Mouse (Mus musculus) hindbrain, postnatal 0 days (tissue): ENCODE data around the gene Rps12-ps3. TPM values are rescaled to one million over a fixed set of nuclear protein-coding genes. Genes with fewer than 3 reads are reported as not detected.

Source experiments
- ATAC-seq: fragments of 200-750 bp; cut with Nextera tagmentation; 2 replicates; pipeline ENCODE4 v1.8.0; 2017; ENCODE audit warnings: mild to moderate bottlenecking, moderate TSS enrichment, moderate library complexity
- DNase-seq: peaks from one replicate; pipeline ENCODE4 v3.0.0-alpha.2; 2015; ENCODE audit warnings: low spot score
- H3K27ac ChIP-seq: fragments of 300-500 bp; sonication (generic); 2 replicates; pipeline ENCODE4 v1.5.1; 2014; ENCODE audit warnings: mild to moderate bottlenecking
- H3K27me3 ChIP-seq: fragments of 300-500 bp; sonication (generic); 2 replicates; pipeline ENCODE4 v1.6.1; 2014; ENCODE audit warnings: low read length, mixed read lengths; ENCODE audit not compliant: insufficient read depth
- H3K36me3 ChIP-seq: fragments of 300-500 bp; sonication (generic); 2 replicates; pipeline ENCODE4 v1.6.1; 2014; ENCODE audit warnings: low read length, mixed read lengths; ENCODE audit not compliant: insufficient read depth
- H3K4me1 ChIP-seq: fragments of 300-500 bp; sonication (generic); 2 replicates; pipeline ENCODE4 v1.6.1; 2014; ENCODE audit warnings: antibody characterized with exemption, low read length, mixed read lengths; ENCODE audit not compliant: insufficient read depth
- H3K4me2 ChIP-seq: fragments of 300-500 bp; sonication (generic); 2 replicates; pipeline ENCODE4 v1.6.1; 2014; ENCODE audit warnings: low read depth, mild to moderate bottlenecking, low read length, moderate library complexity, mixed read lengths
- H3K4me3 ChIP-seq: fragments of 300-500 bp; sonication (generic); 2 replicates; pipeline ENCODE4 v1.5.1; 2014; ENCODE audit warnings: low read length
- H3K9ac ChIP-seq: fragments of 300-500 bp; sonication (generic); replicated peaks from 2 replicates; pipeline ENCODE4 v1.6.1; 2014; ENCODE audit warnings: mild to moderate bottlenecking, low read length, moderate library complexity, mixed read lengths
- H3K9me3 ChIP-seq: fragments of 300-500 bp; sonication (generic); 2 replicates; pipeline ENCODE4 v1.6.1; 2016; ENCODE audit warnings: low read length, mixed read lengths
- CTCF ChIP-seq: IDR thresholded peaks from 2 replicates; pipeline ENCODE4 v1.5.1; 2016; ENCODE audit warnings: antibody characterized with exemption, control low read depth, low read depth
- WGBS: fragments of 180-500 bp; shearing (Covaris S2); extraction: QIAGEN DNeasy Blood & Tissue Kit; methylation state at CpG from one replicate; pipeline ENCODE4 v1.1.7; 2014; 5-methylcytosine and 5-hydroxymethylcytosine counted together
- polyA plus RNA-seq: library from polyadenylated mRNA; unstranded; fragments of >200 nt; fragmentation: Nextera tagmentation; extraction: Ambion mirVana; gene quantifications from 2 replicates; pipeline ENCODE4 v1.2.1, GENCODE M21; 2015
- total RNA-seq: library from RNA; depleted of rRNA; stranded (reverse); fragments of >200 nt; gene quantifications from 2 replicates; pipeline ENCODE4 v1.2.3, GENCODE M21; 2014

Gene Rps12-ps3
- total and polyA plus RNA-seq, 2 experiments from 2014 or later = 13.9 to 63.1 TPM

DNA sequence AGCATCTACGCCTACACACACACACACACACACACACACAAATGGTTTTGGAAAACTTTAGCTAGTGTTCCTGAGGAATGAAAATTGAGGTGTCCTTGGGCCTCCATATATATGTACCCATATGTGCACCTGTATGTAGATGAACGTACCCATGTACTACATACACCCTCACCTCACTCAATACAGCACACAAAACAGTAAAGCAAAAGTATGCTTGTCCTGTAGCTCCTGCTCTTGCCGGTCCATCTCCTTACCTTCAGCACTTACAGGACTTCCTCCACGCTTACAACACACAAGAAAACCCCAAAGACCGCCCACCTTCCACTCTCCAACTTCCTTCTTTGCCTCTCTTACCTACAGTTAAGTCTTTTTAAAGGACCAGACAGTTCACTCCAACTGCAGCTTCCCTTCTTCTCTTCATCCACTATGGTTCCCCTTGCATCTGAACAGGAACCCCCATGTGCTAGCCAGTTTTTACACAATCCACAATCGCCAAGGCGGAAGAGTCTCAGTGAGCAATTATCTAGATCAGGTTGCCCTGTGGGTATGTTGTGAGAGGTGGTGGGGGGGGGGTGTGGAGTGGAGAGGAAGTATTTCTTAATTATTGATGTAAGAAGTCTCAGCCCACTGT is 28.3 kb downstream of the Rps12-ps3 start:
- no peak for DNase-seq
- Histone ChIP-seq H3K27ac (no peak overlapping the region), H3K4me1 (no peaks in the 10 kb centered on the region), H3K9me3 (no peaks in the 10 kb centered on the region), H3K4me3 (no peak overlapping the region), H3K4me2 (no peak overlapping the region), H3K9ac (no peak overlapping the region), H3K27me3 (no peaks in the 10 kb centered on the region), H3K36me3 (no peaks in the 10 kb centered on the region)
- TF ChIP-seq CTCF = no peak
- WGBS = 85% methylated on average over 7 of the region's 7 CpGs
- ATAC-seq = no peak

DNA sequence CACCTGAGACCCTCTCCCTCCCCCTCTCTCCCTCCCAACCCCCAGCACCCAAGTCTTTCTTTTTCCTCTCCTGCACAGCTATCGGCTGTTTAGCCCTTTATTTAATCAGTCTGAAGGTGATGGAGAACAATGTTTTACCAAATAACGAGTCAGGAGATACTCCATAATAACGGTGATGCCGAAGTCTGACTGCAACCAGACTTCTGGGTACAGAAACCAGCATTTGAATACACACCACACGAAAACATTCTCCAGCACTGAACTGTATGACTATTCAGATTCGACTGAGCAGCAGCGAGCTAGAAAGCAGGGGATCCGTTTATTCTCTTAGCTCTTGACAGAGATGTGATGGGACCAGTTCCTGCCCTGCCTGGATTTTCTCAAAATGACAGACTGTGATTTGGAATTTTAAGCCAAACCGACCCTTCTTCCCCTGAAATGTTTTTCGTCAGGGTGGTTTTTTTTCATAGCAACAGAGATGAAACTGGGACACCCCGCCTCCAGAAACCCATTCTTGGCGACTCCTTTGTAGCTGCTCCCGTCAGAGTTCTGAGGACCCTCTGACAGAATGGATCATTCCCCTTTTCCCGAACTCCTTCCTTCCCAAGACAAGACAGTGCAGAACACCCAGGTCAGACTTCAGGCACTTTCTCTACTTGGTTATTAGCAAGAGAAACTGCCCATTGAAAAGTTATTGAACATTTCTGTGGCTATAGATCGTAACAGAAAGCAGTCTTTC is 29.2 kb downstream of the Rps12-ps3 start:
- Histone ChIP-seq H3K4me2 (no peak overlapping the region), H3K9me3 (no peaks in the 10 kb centered on the region), H3K4me3 (no peak overlapping the region), H3K27me3 (no peaks in the 10 kb centered on the region), H3K9ac (no peak overlapping the region), H3K4me1 (no peaks in the 10 kb centered on the region), H3K27ac (no peak overlapping the region), H3K36me3 (no peaks in the 10 kb centered on the region)
- TF ChIP-seq CTCF = no peak
- DNase-seq = no peak
- ATAC-seq = no peak
- WGBS = 73% methylated on average over 15 of the region's 15 CpGs

DNA sequence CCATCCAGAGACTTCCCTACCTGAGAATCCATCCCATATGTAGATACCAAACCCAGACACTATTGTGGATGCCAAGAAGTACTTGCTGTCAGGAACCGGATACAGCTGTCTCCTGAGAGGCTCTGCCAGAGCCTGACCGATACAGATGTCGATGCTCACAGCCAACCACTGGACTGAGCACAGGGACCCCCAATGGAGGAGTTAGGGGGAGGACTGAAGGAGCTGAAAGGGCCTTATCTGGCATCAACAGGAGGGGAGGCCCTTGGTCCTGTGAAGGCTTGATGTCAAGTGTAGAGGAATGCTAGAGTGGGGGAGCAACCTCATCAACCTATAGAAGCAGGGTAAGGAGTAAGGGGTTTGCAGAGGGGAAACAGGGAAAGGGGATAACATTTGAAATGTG is 30.7 kb downstream of the Rps12-ps3 start:
- Histone ChIP-seq H3K4me3 (no peak overlapping the region), H3K36me3 (no peaks in the 10 kb centered on the region), H3K4me2 (no peak overlapping the region), H3K27ac (no peak overlapping the region), H3K27me3 (no peaks in the 10 kb centered on the region), H3K9ac (no peak overlapping the region), H3K9me3 (no peaks in the 10 kb centered on the region), H3K4me1 (no peaks in the 10 kb centered on the region)
- DNase-seq (no peak), ATAC-seq (no peak)
- 86% methylated on average over 3 of the region's 3 CpGs for WGBS
- TF ChIP-seq CTCF = no peak

DNA sequence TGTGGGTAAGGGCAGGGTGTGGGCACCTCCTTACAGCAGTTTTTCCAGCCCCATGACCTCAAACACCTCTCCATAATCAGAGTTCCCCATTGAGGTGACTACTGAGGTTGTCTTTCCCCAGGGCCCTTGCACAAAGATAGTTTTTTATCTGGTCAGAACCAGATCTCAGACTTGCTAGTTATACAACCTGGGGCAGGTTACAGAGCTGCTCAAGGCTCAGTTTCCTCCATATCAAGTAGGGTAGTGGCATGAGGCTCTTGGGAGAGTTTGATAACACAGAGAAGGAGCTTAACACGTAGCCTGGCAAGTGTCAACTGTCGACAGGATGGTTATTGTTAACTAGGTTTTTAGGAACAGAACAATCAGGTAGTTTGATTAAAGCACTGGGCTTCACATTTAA is 32.8 kb downstream of the Rps12-ps3 start:
- Histone ChIP-seq H3K27ac (no peak overlapping the region), H3K4me2 (no peak overlapping the region), H3K9ac (no peak overlapping the region), H3K27me3 (no peaks in the 10 kb centered on the region), H3K9me3 (no peaks in the 10 kb centered on the region), H3K4me1 (no peaks in the 10 kb centered on the region), H3K36me3 (no peaks in the 10 kb centered on the region), H3K4me3 (no peak overlapping the region)
- 75% methylated on average over 2 of the region's 2 CpGs for WGBS
- ATAC-seq = no peak
- no peak for DNase-seq
- no peak for TF ChIP-seq CTCF

DNA sequence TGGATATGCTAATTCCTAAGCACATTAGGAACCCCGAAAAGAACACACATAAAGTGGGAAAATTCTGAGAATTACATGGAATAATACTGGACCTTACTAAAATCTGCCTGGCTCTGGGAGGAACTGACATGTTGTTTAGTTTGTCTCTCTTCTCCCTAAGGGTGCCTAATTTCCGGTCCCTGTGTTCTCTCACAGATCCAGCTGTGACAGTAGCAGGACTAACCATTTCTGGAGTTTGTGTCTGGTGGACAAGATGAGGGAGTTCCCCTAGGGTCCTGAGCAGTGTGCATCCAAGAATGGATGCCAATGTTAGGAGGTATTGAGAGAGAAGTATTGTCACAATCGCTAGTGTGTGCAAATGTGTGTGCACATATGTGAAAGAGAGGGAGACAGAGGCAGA is 34.3 kb downstream of the Rps12-ps3 start:
- Histone ChIP-seq H3K9ac (no peak overlapping the region), H3K9me3 (no peaks in the 10 kb centered on the region), H3K4me2 (no peak overlapping the region), H3K4me1 (no peaks in the 10 kb centered on the region), H3K27ac (no peak overlapping the region), H3K36me3 (no peaks in the 10 kb centered on the region), H3K27me3 (no peaks in the 10 kb centered on the region), H3K4me3 (no peak overlapping the region)
- 94% methylated on average over 3 of the region's 3 CpGs for whole genome bisulfite sequencing
- no peak for DNase-seq
- no peak for TF ChIP-seq CTCF
- no peak for ATAC-seq

DNA sequence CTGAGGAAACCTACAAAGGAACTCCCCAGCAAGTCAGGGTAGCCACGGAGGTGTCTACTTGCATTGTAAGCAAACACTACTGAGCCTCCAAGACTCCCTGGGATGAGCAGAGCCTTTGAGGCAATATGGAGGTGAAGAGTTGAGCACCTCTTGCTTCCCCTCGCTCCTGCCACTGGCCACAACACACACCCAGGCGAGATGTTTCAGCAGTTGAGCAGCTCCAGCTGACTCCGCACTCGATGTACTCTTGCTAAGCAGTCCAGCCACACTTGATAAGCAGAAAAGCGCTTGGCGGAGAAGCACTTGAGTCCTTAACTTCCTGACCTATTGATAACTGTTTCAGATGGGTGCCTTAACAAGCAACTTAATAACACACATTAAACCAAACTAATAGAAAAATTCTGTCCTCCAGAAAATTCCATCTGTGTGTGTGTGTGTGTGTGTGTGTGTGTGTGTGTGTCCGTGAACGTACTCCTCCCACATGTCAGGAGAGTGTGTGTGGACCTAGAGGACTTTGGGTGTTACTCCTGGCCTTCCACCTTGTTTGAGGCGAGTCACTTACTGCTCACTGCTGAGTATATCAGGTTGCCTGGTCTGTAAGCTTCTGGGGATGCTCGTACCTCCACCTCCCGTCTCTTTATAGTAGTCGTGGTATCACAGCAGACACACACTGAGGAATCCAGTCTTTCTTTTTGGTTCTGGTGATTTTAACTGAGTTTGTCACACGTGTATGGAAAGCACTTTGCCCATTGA is 34.9 kb downstream of the Rps12-ps3 start:
- H3K27ac ChIP-seq = no peak overlapping the region
- no peak for ATAC-seq

More for the DNA sequence above, 34.9 kb downstream of the Rps12-ps3 start:
- WGBS = 80% methylated on average over 14 of the region's 14 CpGs
- H3K4me2 ChIP-seq = no peak overlapping the region
- no peak overlapping the region for H3K4me3 ChIP-seq
- H3K27me3 ChIP-seq = no peaks in the 10 kb centered on the region
- no peak overlapping the region for H3K9ac ChIP-seq
- no peaks in the 10 kb centered on the region for H3K4me1 ChIP-seq
- no peaks in the 10 kb centered on the region for H3K9me3 ChIP-seq
- no peaks in the 10 kb centered on the region for H3K36me3 ChIP-seq
- no peak for DNase-seq
- TF ChIP-seq CTCF = no peak
